Mouse (Mus musculus) lung, adult 2 months (tissue): ENCODE results near the gene Dab1.

Experiments
- CTCF ChIP-seq: fragments of 200-500 bp; IDR thresholded peaks from 2 replicates; pipeline ENCODE4 v1.5.1; 2011; ENCODE audit warnings: mild to moderate bottlenecking, low read length, control low read depth; ENCODE audit not compliant: insufficient read depth
- POLR2A ChIP-seq: fragments of 200-500 bp; IDR thresholded peaks from 2 replicates; pipeline ENCODE4 v1.6.1; 2011; ENCODE audit warnings: low read depth, mild to moderate bottlenecking, control low read depth, low read length, borderline replicate concordance; ENCODE audit errors: extremely low read depth

DNA sequence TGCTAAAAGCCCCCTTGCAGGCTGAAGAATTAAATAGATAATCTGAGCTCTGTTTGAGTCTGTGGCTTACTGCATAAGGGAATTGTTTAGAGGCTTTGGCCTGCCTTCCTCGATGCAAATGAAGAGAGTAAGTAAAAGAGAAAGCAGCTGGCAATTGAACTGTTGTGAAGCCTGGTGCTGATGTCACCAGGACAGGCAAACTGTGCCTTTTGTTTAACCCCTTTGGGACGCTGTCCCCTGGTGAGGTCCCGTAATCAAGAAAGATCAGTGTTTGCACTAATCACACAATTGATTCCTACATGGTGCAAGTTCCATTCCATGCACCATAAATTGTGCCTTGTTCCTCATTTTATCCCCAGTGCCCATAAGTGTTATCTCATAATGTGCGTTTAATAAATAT, 80.6 kb downstream of the Dab1 start:
- TF ChIP-seq CTCF (no peak), POLR2A (no peak)
